Mouse (Mus musculus) gastrocnemius, adult 2 months (tissue): ENCODE data around the gene Ube2h. TPM values are rescaled to one million over a fixed set of nuclear protein-coding genes. Genes with fewer than 3 reads are reported as not detected.
"Not testable (repeated sequence)": the region's sequence is repeated elsewhere in the genome, so short reads cannot be mapped to it uniquely, and the experiment has no call there.

Experiments used
- DNase-seq: peaks from one replicate; pipeline ENCODE4 v3.0.0; 2022
- H3K27ac ChIP-seq: fragments of 200-600 bp; 2 replicates; pipeline ENCODE4 v1.8.1; 2022; ENCODE audit warnings: mild to moderate bottlenecking
- H3K4me3 ChIP-seq: fragments of 200-600 bp; 2 replicates; pipeline ENCODE4 v1.8.1; 2022; ENCODE audit warnings: mild to moderate bottlenecking, moderate library complexity
- CTCF ChIP-seq: fragments of 200-600 bp; IDR thresholded peaks from 2 replicates; pipeline ENCODE4 v1.8.1; 2022; ENCODE audit warnings: antibody characterized with exemption, mild to moderate bottlenecking, moderate library complexity
- intact Hi-C: fragments of 180-260 bp; cut with DNase I; formaldehyde crosslinking; loops from one replicate; pipeline ENCODE4 v1.15.1; 2025
- total RNA-seq, 2 experiments: library from RNA; stranded (reverse); gene quantifications; 2 replicates each; pipeline ENCODE4 v1.2.3; 2021

The Ube2h gene
- total RNA-seq, 2 experiments from 2014 or later = 39.6 to 81.2 TPM

DNA sequence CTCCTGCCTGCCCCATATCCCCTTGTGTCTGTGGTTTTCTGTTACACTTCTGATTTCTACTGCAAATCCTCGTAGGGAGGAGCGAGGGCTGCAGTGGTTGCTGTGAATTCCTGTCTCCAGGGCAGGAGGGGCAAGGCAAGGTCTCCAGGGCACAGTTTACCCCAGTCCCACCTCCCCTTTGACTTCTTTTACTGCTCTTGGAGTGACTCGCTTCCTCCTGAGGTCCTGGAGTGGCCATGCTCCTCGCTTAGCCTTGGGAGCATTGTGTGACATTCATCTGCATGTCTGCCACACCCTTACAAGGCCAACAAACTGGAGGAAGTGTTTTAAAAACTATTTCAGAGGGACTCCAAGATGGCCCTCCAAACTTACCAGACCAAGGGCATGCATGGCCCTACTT is 16.7 kb upstream of the Ube2h start:
- DNase-seq = no peak
- H3K27ac ChIP-seq = no peak overlapping the region
- intact Hi-C loops = no loop called here
- no peak for TF ChIP-seq CTCF
- no peak overlapping the region for H3K4me3 ChIP-seq

DNA sequence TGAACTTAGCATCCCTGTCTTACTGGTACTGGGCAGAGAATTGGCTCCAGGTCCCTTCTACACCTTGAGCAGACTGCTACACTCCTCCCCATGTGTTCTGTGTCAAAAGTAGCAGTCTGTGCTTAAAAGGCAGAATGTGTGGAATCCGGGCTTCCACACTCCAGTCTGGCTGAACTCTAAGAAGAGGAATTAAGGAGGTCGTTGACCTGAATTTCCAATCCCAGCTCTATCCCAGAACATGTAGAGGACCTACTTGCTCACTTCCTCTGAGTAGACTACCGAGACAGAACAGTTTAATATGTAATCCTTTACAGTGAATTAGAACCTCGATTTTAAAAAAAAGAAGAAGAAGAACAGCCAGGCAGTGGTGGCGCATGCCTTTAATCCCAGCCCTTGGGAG is 14.9 kb upstream of the Ube2h start:
- intact Hi-C loops = no loop called here
- TF ChIP-seq CTCF = no peak

DNA sequence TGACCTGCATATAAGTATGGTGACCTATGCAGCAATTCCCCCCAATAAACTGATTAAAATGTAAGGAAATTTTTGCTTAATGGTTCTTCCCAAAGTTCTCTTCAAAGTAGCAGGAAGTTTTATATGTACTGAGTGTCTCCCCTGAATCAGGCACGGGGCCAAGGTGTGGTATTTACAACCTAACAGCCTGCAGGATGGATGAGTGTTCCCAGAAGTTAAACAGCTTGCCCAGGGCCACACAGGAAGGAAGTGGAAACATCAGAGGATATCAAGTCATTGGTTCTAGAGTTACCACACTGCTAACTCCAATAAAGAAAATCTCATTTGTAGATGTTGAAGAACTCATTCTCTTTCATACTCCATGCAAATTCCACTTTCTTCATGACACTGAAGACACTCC is 7.7 kb upstream of the Ube2h start:
- TF ChIP-seq CTCF = no peak
- DNase-seq = no peak
- Histone ChIP-seq H3K27ac (no peak overlapping the region), H3K4me3 (no peak overlapping the region)
- intact Hi-C loops = no loop called here

More for the DNA sequence above, 14.9 kb upstream of the Ube2h start:
- no peak overlapping the region for H3K27ac ChIP-seq
- no peak for DNase-seq
- no peak overlapping the region for H3K4me3 ChIP-seq

DNA sequence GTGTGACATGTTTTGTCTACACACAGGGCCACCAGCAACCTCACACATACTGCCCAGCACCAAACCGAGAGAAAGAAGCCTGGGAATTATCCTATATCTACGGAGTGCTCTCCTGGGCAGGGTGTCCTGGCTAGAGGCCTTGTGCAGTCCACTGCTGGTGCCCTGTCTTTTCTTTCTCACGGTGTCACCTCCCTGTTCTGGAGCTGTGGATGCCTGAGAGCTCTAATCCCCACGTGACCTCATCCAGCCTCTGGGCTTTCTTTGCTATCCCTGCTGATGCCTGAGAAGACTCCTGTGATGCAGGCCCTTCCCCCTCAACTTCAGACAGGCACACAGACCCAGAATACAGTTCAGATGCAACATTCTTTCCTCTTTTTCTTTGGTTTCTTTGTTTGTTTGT is 4.4 kb upstream of the Ube2h start:
- Histone ChIP-seq H3K27ac (no peak overlapping the region), H3K4me3 (no peak overlapping the region)
- intact Hi-C loops = no loop called here
- no peak for DNase-seq
- TF ChIP-seq CTCF = no peak

DNA sequence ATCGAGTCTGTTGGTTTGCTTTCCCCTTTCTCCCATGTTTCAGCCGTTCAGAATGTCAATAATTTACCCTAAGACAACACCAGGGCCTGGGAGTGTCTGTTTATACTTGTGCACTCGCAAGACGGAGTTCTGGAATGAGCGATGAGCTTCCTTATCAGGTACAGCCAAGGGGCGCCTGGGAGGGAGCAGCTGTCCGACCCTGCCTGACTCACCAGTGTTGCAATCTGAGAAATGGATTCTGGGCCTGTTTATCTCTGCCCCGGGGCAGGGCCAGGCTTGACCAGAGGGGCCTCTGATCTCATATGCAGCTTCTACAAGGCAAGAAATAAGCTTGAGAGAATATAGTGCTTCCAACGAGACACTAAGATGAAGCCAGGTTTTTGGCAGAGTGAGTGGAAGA is 3.4 kb upstream of the Ube2h start:
- TF ChIP-seq CTCF = no peak
- peak; percentile 24 for DNase-seq
- H3K27ac ChIP-seq = peak overlapping the region; percentile 12
- no peak overlapping the region for H3K4me3 ChIP-seq
- intact Hi-C loops = no loop called here

DNA sequence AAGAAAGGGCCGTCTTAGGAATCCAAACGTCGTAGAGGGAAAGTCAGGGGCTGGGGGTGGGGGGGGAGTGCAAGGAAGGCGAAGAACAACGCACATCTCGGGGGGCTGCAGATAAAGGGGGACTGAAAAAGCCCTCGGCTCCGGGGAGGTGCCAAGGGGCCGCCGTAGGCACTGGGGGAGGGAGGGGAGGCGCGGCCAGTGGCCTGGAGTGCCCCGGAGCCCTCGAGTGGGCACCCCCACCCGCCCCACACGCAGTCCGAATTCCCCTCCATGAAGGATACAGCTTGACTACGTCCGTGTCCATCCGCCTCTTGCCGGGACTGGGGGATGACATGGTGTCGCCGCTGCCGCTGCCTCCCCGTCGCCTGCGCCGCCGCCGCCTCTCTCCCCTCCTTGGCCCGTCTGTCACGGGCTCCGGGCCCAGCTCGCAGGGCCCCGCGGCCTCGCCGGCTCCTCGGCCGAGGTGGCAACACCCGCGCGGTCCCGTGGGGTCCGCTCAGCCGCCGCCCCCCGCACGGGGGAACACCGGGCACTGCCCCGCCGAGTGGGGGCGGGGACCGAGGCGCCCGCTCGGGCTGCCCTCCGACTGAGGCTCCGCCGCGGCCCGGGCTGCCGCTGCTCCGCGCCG is 454 bp downstream of the Ube2h start:
- DNase-seq = not testable (repeated sequence)
- Histone ChIP-seq H3K27ac (peak overlapping the region; percentile 95), H3K4me3 (peak overlapping the region; percentile 84)
- intact Hi-C loops = loop anchor here (2.0 to 5.0 kb wide), 3 partner anchors 38 to 62 kb away; no protein-coding TSS in a partner anchor

DNA sequence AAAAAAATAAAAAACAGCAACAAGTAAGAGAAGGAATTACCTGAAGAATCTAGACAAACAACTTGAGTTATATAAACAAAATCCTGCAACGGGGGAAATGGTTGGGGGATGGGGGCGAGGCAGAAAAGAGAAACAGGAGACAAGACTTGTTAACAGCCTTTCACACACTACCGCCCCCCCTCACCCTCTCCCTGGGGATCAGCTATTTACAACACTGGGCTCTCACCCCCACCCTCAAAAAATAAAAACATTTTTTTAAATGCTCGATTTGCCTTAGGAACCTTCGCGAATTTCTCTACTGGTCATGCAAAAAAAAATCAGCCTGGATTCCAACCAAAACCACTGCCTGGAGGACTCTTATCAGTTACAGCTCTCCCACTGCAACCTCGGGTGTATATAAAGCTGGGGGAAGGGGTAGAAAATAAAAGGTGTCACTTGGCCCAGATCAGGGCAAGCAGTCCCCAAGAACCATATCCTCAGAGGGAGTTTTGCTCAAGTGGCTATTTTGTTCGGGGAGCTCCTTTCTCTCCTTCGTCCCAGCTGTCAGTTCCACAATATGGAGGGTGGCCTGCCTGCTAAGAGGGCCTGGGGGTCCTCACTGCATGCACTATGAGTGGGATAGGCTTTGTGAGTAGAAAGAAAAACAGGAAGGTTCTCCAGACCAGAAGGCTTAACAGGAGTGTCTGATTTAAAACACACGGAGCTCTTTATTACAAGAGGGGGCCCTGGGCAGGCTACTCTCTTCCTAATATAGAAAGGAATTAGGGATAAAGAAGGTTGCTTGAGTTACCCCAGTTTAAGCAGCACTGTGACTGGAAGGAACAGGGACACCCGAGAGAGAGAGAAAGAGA is 1.3 kb downstream of the Ube2h start:
- peak overlapping the region; percentile 95 for H3K27ac ChIP-seq
- intact Hi-C loops = loop anchor here (2.0 to 5.0 kb wide), 3 partner anchors 39 to 61 kb away; no protein-coding TSS in a partner anchor
- TF ChIP-seq CTCF = no peak
- peak overlapping the region; percentile 84 for H3K4me3 ChIP-seq
- DNase-seq = peak; percentile 59

DNA sequence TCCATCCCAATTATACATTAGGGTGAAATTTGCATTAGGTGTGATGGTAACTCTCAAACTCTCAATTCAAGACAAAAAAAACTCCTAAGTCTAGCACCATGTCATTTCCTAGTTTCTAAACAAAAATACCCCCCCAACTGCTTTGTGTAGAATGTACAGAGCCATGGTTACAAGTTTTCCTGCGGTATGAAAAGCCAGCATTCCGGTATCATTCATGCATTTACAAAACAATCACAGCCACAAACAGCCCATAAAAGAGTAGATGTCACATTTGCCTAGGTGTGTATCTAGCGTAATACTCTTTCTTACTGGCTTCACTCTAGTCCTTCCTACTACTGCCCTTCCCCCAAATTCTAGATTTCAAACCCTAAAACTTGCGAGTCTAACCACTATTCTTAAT is 2.2 kb downstream of the Ube2h start:
- DNase-seq = no peak
- peak overlapping the region; percentile 84 for H3K4me3 ChIP-seq
- TF ChIP-seq CTCF = no peak
- intact Hi-C loops = loop anchor here (2.0 to 5.0 kb wide), 3 partner anchors 40 to 60 kb away; no protein-coding TSS in a partner anchor
- peak overlapping the region; percentile 95 for H3K27ac ChIP-seq

DNA sequence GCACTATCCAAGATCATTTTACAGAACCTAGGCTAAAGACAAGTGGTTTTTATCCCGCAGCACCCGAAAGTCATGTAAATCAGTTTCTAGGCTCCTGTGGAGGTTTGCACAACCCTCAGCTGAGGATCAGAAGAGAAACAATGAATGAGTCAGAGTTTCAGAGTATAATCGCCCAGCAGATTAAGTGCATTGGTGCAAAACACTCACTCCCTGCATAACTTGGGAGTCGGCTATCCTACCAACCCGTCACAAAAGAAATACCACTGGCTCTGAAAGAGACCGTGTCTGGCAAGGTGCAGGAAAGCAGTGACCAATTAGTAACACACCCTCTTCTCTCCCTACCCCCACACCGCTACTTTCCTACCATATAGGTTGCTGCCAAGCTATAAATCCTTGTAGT is 3.4 kb downstream of the Ube2h start:
- DNase-seq = no peak
- H3K27ac ChIP-seq = peak overlapping the region; percentile 95
- intact Hi-C loops = loop anchor here (5.0 kb wide), 2 partner anchors 41 to 59 kb away; no protein-coding TSS in a partner anchor
- peak overlapping the region; percentile 84 for H3K4me3 ChIP-seq
- no peak for TF ChIP-seq CTCF

DNA sequence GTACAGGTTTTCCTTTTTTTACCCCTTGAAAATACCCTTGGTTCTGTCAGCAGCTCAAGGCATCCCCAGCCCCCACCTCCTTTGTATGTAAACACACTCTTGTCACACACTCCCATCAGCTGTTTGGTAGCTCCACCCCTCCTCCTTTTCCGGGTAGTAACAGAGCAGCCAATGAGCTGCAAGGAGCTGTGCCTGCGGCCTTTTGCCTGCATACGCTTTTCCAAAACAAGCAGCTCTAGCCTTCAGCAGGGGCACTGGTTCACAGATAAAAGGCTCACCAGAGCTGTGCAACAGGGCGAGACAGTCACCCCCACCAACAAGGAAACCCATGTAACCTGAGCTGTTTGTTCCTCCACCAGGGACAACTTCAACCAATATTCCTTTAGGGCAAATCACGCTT is 4.0 kb downstream of the Ube2h start:
- TF ChIP-seq CTCF = no peak
- Histone ChIP-seq H3K4me3 (peak overlapping the region; percentile 84), H3K27ac (peak overlapping the region; percentile 95)
- DNase-seq = peak; percentile 82
- intact Hi-C loops = loop anchor here (5.0 kb wide), 2 partner anchors 42 to 58 kb away; no protein-coding TSS in a partner anchor

DNA sequence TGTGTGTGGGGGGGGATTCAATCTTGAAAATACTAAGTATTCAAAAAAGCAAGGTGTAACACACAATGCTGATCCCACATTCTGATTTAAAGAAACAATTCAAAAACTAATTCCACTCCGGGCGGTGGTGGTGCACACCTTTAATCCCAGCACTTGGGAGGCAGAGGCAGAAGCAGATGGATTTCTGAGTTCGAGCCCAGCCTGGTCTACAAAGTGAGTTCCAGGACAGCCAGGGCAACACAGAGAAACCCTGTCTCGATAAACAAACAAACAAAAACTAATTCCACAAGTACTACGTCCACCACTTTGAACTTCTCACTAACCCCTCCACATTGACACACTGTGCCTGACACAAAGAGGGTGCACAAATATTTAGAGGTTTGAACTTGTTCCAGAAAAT is 4.7 kb downstream of the Ube2h start:
- DNase-seq = no peak
- Histone ChIP-seq H3K27ac (peak overlapping the region; percentile 95), H3K4me3 (peak overlapping the region; percentile 84)
- no peak for TF ChIP-seq CTCF
- intact Hi-C loops = loop anchor here (5.0 kb wide), 2 partner anchors 43 to 57 kb away; no protein-coding TSS in a partner anchor

DNA sequence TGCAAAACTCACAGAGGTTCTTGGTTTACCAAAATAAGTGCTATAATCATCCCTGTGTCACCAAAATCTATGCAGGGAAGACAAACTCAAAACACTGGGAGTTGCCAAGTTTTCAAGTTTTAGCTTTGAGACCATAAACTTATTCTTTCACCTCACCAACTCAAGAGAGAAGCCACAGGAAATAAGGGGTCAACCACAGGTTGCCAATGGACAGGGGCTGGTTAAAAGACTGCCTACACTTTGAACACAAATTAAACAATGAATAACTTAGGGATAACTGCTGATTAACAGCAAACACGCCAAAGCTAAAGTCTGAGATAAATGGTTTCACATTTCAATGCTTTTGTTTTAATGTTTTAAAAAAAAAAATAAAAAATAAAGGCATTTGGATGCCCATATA is 5.2 kb downstream of the Ube2h start:
- intact Hi-C loops = no loop called here
- no peak for TF ChIP-seq CTCF
- no peak for DNase-seq
- H3K27ac ChIP-seq = peak overlapping the region; percentile 95
- no peak overlapping the region for H3K4me3 ChIP-seq

DNA sequence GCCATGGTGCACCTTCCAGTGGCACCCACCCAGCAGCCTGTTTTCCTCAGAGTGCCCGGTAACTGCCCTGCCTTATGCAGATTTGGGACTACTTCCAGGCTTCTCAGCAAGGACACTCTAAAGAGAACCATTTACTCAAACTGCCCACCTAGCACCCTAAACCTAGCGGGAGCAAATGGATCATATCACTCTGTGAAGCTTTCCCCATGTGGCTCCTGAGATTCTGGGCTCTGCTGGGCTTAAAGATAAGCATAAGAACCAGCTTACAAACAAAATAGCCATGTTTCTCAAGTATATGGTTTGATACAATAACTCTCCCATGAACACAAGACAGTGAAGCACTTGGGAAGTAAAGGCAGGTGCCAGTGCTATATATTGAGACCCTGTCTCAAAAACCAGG is 11.8 kb downstream of the Ube2h start:
- intact Hi-C loops = no loop called here
- peak overlapping the region; percentile 24 for H3K27ac ChIP-seq
- TF ChIP-seq CTCF = no peak
- no peak for DNase-seq
- no peak overlapping the region for H3K4me3 ChIP-seq
